22 mouse cellular contexts compared by ENCODE assay signal in genomic region chr11:67995965-67996364, GRCm38 (mm10). TPM values are rescaled to one million over a fixed set of nuclear protein-coding genes. Genes with fewer than 3 reads are reported as not detected.
"Had no signal": no experiment of that assay in that cellular context is flagged by ENCODE, and none has a peak within 500 bp of the region (broad histone marks: within the 10 kb centered on the region; RNA-seq: fewer than 3 reads in every experiment).

No protein-coding gene starts in this region.

- H3K4me2 ChIP-seq: lung, embryonic 15.5 days; midbrain, embryonic 12.5 days; neural tube, embryonic 13.5 days; neural tube, embryonic 15.5 days; stomach, embryonic 15.5 days had no signal

- H3K4me1 ChIP-seq: lung, embryonic 15.5 days; midbrain, embryonic 12.5 days; neural tube, embryonic 13.5 days; neural tube, embryonic 15.5 days; stomach, embryonic 15.5 days had no signal

- H3K9me3 ChIP-seq: lung, embryonic 15.5 days; midbrain, embryonic 10.5 days; midbrain, embryonic 12.5 days; neural tube, embryonic 13.5 days; neural tube, embryonic 15.5 days; stomach, embryonic 15.5 days had no signal

- DNase-seq: lung, adult 2 months; lung, postnatal 14 days; lung, postnatal 36 days; midbrain, embryonic 14.5 days; right cerebral cortex, adult 18-20 months; right cerebral cortex, postnatal 25 days; right cerebral cortex, postnatal 4 days; thymus, adult 2 months; thymus, postnatal 25 days had no signal

- H3K4me3 ChIP-seq: lung, embryonic 15.5 days; midbrain, embryonic 10.5 days; midbrain, embryonic 12.5 days; myocyte; neural tube, embryonic 13.5 days; neural tube, embryonic 15.5 days; stomach, embryonic 15.5 days had no signal

- ATAC-seq: lung, postnatal 0 days; midbrain, embryonic 16.5 days had no signal

- H3K27ac ChIP-seq: liver, embryonic 14.5 days; lung, embryonic 15.5 days; midbrain, embryonic 10.5 days; midbrain, embryonic 12.5 days; neural tube, embryonic 13.5 days; neural tube, embryonic 15.5 days; stomach, embryonic 15.5 days; stomach, postnatal 0 days had no signal

- H3K36me3 ChIP-seq: lung, embryonic 15.5 days; midbrain, embryonic 12.5 days; neural tube, embryonic 15.5 days; stomach, embryonic 15.5 days had no signal

- H3K9ac ChIP-seq: liver, embryonic 14.5 days; lung, embryonic 15.5 days; midbrain, embryonic 12.5 days; neural tube, embryonic 13.5 days; neural tube, embryonic 15.5 days; stomach, embryonic 15.5 days had no signal

- H3K27me3 ChIP-seq: lung, embryonic 15.5 days; midbrain, embryonic 12.5 days; neural tube, embryonic 13.5 days; neural tube, embryonic 15.5 days; stomach, embryonic 15.5 days had no signal

RNA-seq across cellular contexts. Expression of gene Cfap52, which starts 30.5 kb away (rescaled TPM):
- polyA plus RNA-seq: liver, embryonic 16.5 days; spleen, adult 2 months had no signal
